Mouse (Mus musculus): ENCODE measurements around the gene Ctdsp1.
"Not testable (repeated sequence)": the region's sequence is repeated elsewhere in the genome, so short reads cannot be mapped to it uniquely, and the experiment has no call there.

The Ctdsp1 gene

GRCm38 (mm10) chr1:74379058-74379504 lies 12.2 kb upstream of the Ctdsp1 start:
- DNase-seq: no peak

- no peak for DNase-seq
Measured at GRCm38 (mm10) chr1:74380484-74380883, 10.8 kb upstream of the Ctdsp1 start.

- no peak for DNase-seq
Measured at GRCm38 (mm10) chr1:74381588-74382021, 9.7 kb upstream of the Ctdsp1 start.

DNA sequence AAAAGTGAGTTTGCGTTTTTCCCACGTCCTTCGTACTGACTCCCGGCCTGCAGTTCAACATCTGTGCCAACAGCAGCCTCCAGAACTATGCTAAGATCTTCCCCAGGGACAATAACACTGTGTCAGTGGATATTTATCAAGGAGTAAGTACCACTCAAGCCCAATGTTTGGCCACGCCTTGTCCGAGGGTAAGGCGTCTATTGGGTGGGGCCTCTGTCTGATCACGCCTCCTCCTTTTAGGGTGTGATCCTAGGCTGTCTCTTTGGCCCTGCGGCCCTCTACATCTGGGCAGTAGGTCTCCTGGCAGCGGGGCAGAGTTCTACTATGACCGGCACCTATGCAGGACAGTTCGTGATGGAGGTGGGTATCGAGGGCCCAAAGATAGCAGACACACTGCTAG lies 7.9 kb upstream of the Ctdsp1 start:
- DNase-seq: no peak

- no peak for DNase-seq
Measured at GRCm38 (mm10) chr1:74384525-74384924, 6.8 kb upstream of the Ctdsp1 start.

DNA sequence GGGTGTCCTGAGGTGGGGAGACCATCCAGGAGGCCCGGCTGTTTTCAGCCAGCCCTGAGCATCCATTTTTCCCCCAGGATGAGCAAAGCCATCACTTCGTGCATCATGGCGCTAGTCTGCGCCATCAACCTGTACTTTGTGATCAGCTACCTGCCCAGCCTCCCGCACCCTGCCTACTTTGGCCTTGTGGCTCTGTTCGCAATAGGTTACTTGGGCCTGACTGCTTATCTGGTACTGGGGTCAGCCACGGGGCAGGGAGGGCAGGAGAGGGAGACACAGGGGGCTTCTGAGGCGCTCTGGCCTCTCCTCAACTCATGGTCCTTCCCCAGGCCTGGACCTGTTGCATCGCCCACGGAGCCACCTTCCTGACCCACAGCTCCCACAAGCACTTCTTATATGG lies 6.2 kb upstream of the Ctdsp1 start:
- no peak for DNase-seq

DNA sequence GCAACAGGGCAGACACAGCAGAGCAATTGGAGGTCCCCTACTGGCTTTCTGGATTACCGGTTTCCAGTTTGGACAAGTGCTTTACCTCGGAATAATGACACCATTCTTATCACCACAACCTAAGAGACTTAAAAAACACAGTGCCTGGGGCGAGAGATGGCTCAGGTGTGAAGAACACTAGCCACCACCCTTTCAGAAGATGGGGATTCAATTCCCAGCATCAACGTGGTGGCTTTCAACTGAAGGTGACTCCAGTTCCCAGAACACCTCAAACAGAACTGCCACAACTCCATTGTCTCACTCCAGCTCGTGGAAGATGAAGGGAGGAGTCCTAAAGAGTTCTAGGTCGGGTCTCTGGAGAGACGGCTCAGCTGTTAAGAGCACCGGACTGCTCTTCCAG lies 5.8 kb upstream of the Ctdsp1 start:
- DNase-seq: no peak

DNA sequence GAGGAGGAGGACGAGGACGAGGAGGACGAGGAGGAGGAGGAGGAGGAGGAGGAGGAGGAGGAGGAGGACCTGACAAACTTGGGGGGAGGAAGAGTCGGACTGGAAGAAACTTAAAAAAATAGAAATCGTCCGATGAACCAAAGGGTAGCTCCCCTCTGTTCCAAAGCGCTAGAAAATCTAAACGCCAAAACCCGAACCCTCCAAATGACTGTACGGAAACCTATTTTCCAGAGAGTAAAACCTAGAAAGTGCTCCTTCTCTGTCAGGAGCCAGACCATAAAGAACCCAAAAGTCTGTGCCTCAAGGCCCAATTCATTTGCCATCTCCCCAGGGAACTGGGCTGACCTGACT lies 5.0 kb upstream of the Ctdsp1 start:
- no peak for DNase-seq

- DNase-seq: peak; percentile 94 to 97
Measured at GRCm38 (mm10) chr1:74386714-74387385, 4.5 kb upstream of the Ctdsp1 start.

DNA sequence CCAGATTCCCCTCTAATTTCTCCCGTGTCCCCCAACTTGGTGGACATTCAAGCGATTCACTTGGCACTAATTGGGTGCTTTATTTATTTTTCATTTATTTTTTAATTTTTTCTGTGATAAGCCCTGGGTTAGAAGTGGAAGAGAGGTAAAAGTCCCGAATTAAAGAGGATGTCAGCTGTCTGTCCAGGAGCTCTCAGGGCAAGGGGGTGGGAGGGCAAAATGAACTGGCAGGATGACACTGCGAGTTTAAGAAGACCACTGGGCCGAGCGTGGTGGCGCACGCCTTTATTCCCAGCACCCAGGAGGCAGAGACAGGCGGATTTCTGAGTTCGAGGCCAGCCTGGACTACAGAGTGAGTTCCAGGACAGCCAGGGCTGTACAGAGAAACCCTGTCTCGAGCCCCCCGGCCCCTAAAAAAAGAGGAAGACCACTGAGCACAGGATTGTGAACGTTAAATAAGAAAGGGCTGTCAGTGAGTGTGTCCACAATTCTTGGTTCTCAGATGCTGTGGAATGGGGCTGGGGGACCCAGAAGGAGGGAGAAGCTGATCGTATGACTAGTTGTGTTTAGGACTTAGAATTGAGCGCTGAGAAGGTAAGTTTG lies 3.8 kb upstream of the Ctdsp1 start:
- DNase-seq: no peak

DNA sequence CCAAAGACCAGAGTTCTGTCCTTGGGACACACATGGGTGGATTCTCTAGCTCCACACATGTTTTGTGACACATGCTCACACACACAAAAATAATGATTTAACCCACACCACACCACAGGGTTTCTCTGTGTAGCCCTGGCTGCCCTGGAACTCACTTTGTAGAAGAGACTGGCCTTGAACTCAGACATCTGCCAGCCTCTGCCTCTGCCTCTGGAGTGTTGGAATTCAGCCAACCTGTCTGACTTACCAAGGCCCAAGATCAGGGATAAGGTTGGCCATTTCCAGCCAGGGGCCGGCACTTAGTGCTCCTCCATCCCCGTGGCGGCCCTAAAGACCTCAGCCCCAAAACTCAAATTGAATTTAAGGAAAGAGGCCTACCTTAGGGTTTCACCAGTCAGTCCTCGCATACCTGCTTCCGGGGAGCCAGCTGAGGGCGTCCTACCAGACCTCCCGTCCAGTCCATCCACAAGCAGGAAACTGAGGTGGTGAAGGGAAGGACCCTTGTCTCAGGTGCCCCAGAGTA lies 2.9 kb upstream of the Ctdsp1 start:
- no peak for DNase-seq

DNA sequence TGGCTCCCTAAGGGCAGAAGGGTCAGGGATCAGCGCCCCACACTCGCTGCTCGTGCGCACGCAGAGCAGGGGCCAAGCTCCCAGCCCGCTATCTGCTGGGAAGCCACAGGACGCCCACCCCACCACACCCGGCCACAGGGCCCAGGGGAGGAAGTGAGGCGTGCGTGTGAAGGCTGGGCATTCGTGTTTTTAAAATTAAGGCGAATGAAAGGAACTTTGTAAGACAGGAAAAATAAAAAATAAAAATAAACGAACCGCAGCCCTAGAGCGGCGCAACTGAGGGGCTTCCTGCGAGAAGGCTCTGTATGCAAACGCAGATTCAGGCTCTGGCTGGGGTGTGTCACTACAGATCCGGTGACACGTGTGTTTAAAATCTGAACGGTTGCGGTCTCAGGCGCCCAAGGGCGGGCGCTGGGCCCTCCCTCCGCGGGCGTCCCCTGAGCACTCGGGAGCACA lies 1.4 kb upstream of the Ctdsp1 start:
- DNase-seq: peak; percentile 60 to 76

GRCm38 (mm10) chr1:74390287-74390906 lies 912 bp upstream of the Ctdsp1 start:
- DNase-seq: peak; percentile 73

- DNase-seq: peak; percentile 77 to 86
Measured at GRCm38 (mm10) chr1:74391844-74392441, 634 bp downstream of the Ctdsp1 start.

- peak in 1 of 2 experiments; percentile 35 for DNase-seq
Measured at GRCm38 (mm10) chr1:74392446-74392994, 1.2 kb downstream of the Ctdsp1 start.

GRCm38 (mm10) chr1:74393010-74393409 lies 1.7 kb downstream of the Ctdsp1 start:
- DNase-seq: no peak

- DNase-seq: no peak
Measured at GRCm38 (mm10) chr1:74393697-74394096, 2.4 kb downstream of the Ctdsp1 start.

GRCm38 (mm10) chr1:74394311-74394710 lies 3.0 kb downstream of the Ctdsp1 start:
- DNase-seq: no peak

DNA sequence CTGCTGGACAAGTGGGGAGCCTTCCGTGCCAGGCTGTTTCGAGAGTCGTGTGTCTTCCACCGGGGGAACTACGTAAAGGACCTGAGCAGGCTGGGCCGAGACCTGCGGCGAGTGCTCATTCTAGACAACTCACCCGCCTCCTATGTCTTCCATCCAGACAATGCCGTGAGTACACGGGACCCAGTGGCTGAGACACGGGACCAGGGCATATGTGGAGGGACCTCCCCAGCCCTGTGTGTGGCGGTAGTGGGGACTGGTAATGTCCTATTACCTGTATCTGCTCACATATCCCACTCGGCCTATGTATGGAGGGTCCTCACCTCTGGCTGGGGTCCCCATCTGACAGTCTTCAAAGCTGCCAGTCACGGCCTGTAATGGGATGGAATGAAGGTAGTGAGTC lies 3.5 kb downstream of the Ctdsp1 start:
- no peak for DNase-seq

- no peak for DNase-seq
Measured at GRCm38 (mm10) chr1:74395290-74395689, 4.0 kb downstream of the Ctdsp1 start.

GRCm38 (mm10) chr1:74396456-74397222 lies 5.3 kb downstream of the Ctdsp1 start:
- DNase-seq: not testable (repeated sequence)

- DNase-seq: peak; percentile 86 to 88
Measured at GRCm38 (mm10) chr1:74397268-74397918, 6.1 kb downstream of the Ctdsp1 start.

All from thymus, postnatal 36 days (tissue).